Mouse (Mus musculus) hindbrain, postnatal 0 days (tissue): Measurements from ENCODE around the gene Myl3. TPM values are rescaled to one million over a fixed set of nuclear protein-coding genes. Genes with fewer than 3 reads are reported as not detected.
A peak's percentile ranks its signal among the peaks of the same experiment; 100 is the strongest.

ENCODE experiments used
- ATAC-seq: fragments of 200-750 bp; cut with Nextera tagmentation; 2 replicates; pipeline ENCODE4 v1.8.0; 2017; ENCODE audit warnings: mild to moderate bottlenecking, moderate TSS enrichment, moderate library complexity
- DNase-seq: peaks from one replicate; pipeline ENCODE4 v3.0.0-alpha.2; 2015; ENCODE audit warnings: low spot score
- H3K27ac ChIP-seq: fragments of 300-500 bp; sonication (generic); 2 replicates; pipeline ENCODE4 v1.5.1; 2014; ENCODE audit warnings: mild to moderate bottlenecking
- H3K27me3 ChIP-seq: fragments of 300-500 bp; sonication (generic); 2 replicates; pipeline ENCODE4 v1.6.1; 2014; ENCODE audit warnings: low read length, mixed read lengths; ENCODE audit not compliant: insufficient read depth
- H3K36me3 ChIP-seq: fragments of 300-500 bp; sonication (generic); 2 replicates; pipeline ENCODE4 v1.6.1; 2014; ENCODE audit warnings: low read length, mixed read lengths; ENCODE audit not compliant: insufficient read depth
- H3K4me1 ChIP-seq: fragments of 300-500 bp; sonication (generic); 2 replicates; pipeline ENCODE4 v1.6.1; 2014; ENCODE audit warnings: antibody characterized with exemption, low read length, mixed read lengths; ENCODE audit not compliant: insufficient read depth
- H3K4me2 ChIP-seq: fragments of 300-500 bp; sonication (generic); 2 replicates; pipeline ENCODE4 v1.6.1; 2014; ENCODE audit warnings: low read depth, mild to moderate bottlenecking, low read length, moderate library complexity, mixed read lengths
- H3K4me3 ChIP-seq: fragments of 300-500 bp; sonication (generic); 2 replicates; pipeline ENCODE4 v1.5.1; 2014; ENCODE audit warnings: low read length
- H3K9ac ChIP-seq: fragments of 300-500 bp; sonication (generic); replicated peaks from 2 replicates; pipeline ENCODE4 v1.6.1; 2014; ENCODE audit warnings: mild to moderate bottlenecking, low read length, moderate library complexity, mixed read lengths
- H3K9me3 ChIP-seq: fragments of 300-500 bp; sonication (generic); 2 replicates; pipeline ENCODE4 v1.6.1; 2016; ENCODE audit warnings: low read length, mixed read lengths
- CTCF ChIP-seq: IDR thresholded peaks from 2 replicates; pipeline ENCODE4 v1.5.1; 2016; ENCODE audit warnings: antibody characterized with exemption, control low read depth, low read depth
- WGBS: fragments of 180-500 bp; shearing (Covaris S2); extraction: QIAGEN DNeasy Blood & Tissue Kit; methylation state at CpG from one replicate; pipeline ENCODE4 v1.1.7; 2014; 5-methylcytosine and 5-hydroxymethylcytosine counted together
- polyA plus RNA-seq: library from polyadenylated mRNA; unstranded; fragments of >200 nt; fragmentation: Nextera tagmentation; extraction: Ambion mirVana; gene quantifications from 2 replicates; pipeline ENCODE4 v1.2.1, GENCODE M21; 2015
- total RNA-seq: library from RNA; depleted of rRNA; stranded (reverse); fragments of >200 nt; gene quantifications from 2 replicates; pipeline ENCODE4 v1.2.3, GENCODE M21; 2014

Gene Myl3
- total and polyA plus RNA-seq, 2 experiments from 2014 or later = 0.65 TPM; not detected in 1

- no peaks in the 10 kb centered on the region for H3K27me3 ChIP-seq
- 88% methylated on average over 4 of the region's 4 CpGs for WGBS
- H3K9ac ChIP-seq = no peak overlapping the region
- ATAC-seq = no peak
- H3K9me3 ChIP-seq = no peaks in the 10 kb centered on the region
- no peak overlapping the region for H3K27ac ChIP-seq
- DNase-seq = no peak
- no peaks in the 10 kb centered on the region for H3K36me3 ChIP-seq
- no peak overlapping the region for H3K4me3 ChIP-seq
- no peak for TF ChIP-seq CTCF
- H3K4me2 ChIP-seq = no peak overlapping the region
- H3K4me1 ChIP-seq = 0 out of 2 replicates have a peak, but pooled peaks cover 1% of the 10 kb centered on the region
Measured at GRCm38 (mm10) chr9:110753773-110754172, 12.1 kb downstream of the Myl3 start.

GRCm38 (mm10) chr9:110757816-110758215 is 16.2 kb downstream of the Myl3 start:
- no peak for DNase-seq

GRCm38 (mm10) chr9:110758605-110759004 is 16.9 kb downstream of the Myl3 start:
- Histone ChIP-seq H3K4me3 (no peak overlapping the region), H3K36me3 (no peaks in the 10 kb centered on the region), H3K4me2 (no peak overlapping the region), H3K27me3 (no peaks in the 10 kb centered on the region), H3K9ac (no peak overlapping the region), H3K27ac (no peak overlapping the region), H3K9me3 (no peaks in the 10 kb centered on the region), H3K4me1 (0 out of 2 replicates have a peak, but pooled peaks cover 3% of the 10 kb centered on the region)
- DNase-seq (peak; percentile 42), ATAC-seq (peak; percentile 78)
- TF ChIP-seq CTCF = no peak
- WGBS = 50% methylated on average over 8 of the region's 8 CpGs

More at GRCm38 (mm10) chr9:110757816-110758215, 16.2 kb downstream of the Myl3 start:
- 0 out of 2 replicates have a peak, but pooled peaks cover 3% of the 10 kb centered on the region for H3K4me1 ChIP-seq
- no peaks in the 10 kb centered on the region for H3K27me3 ChIP-seq
- no peak for ATAC-seq
- H3K27ac ChIP-seq = no peak overlapping the region
- no peak overlapping the region for H3K4me3 ChIP-seq
- H3K4me2 ChIP-seq = no peak overlapping the region
- WGBS = 78% methylated on average over 5 of the region's 5 CpGs
- H3K36me3 ChIP-seq = no peaks in the 10 kb centered on the region
- H3K9me3 ChIP-seq = no peaks in the 10 kb centered on the region
- H3K9ac ChIP-seq = no peak overlapping the region
- no peak for TF ChIP-seq CTCF

- no peak overlapping the region for H3K27ac ChIP-seq
- H3K36me3 ChIP-seq = no peaks in the 10 kb centered on the region
- no peak for ATAC-seq
- no peaks in the 10 kb centered on the region for H3K27me3 ChIP-seq
- 74% methylated on average over 2 of the region's 2 CpGs for WGBS
- H3K9ac ChIP-seq = no peak overlapping the region
- H3K4me1 ChIP-seq = 0 out of 2 replicates have a peak, but pooled peaks cover 3% of the 10 kb centered on the region
- H3K9me3 ChIP-seq = no peaks in the 10 kb centered on the region
- DNase-seq = peak; percentile 47
- no peak overlapping the region for H3K4me2 ChIP-seq
- H3K4me3 ChIP-seq = no peak overlapping the region
- peak; percentile 64 for TF ChIP-seq CTCF
Measured at GRCm38 (mm10) chr9:110759265-110759664, 17.6 kb downstream of the Myl3 start.

GRCm38 (mm10) chr9:110760886-110761285 is 19.2 kb downstream of the Myl3 start:
- H3K4me1 ChIP-seq = 0 out of 2 replicates have a peak, but pooled peaks cover 3% of the 10 kb centered on the region
- H3K4me3 ChIP-seq = no peak overlapping the region
- no peak overlapping the region for H3K4me2 ChIP-seq
- no peak for ATAC-seq
- no peaks in the 10 kb centered on the region for H3K9me3 ChIP-seq
- WGBS = 75% methylated on average over 8 of the region's 8 CpGs
- DNase-seq = no peak
- H3K27ac ChIP-seq = no peak overlapping the region
- H3K36me3 ChIP-seq = no peaks in the 10 kb centered on the region
- no peak for TF ChIP-seq CTCF
- H3K27me3 ChIP-seq = no peaks in the 10 kb centered on the region
- H3K9ac ChIP-seq = no peak overlapping the region

GRCm38 (mm10) chr9:110762763-110763162 is 21.1 kb downstream of the Myl3 start:
- no peaks in the 10 kb centered on the region for H3K9me3 ChIP-seq
- H3K27ac ChIP-seq = no peak overlapping the region
- WGBS = 75% methylated on average over 10 of the region's 10 CpGs

GRCm38 (mm10) chr9:110763405-110763804 is 21.7 kb downstream of the Myl3 start:
- Histone ChIP-seq H3K4me1 (0 out of 2 replicates have a peak, but pooled peaks cover 3% of the 10 kb centered on the region), H3K9me3 (no peaks in the 10 kb centered on the region), H3K27me3 (no peaks in the 10 kb centered on the region), H3K4me3 (no peak overlapping the region), H3K4me2 (no peak overlapping the region), H3K27ac (no peak overlapping the region), H3K36me3 (no peaks in the 10 kb centered on the region), H3K9ac (no peak overlapping the region)
- ATAC-seq = no peak
- 74% methylated on average over 2 of the region's 2 CpGs for WGBS
- no peak for TF ChIP-seq CTCF
- no peak for DNase-seq

More at GRCm38 (mm10) chr9:110762763-110763162, 21.1 kb downstream of the Myl3 start:
- no peaks in the 10 kb centered on the region for H3K36me3 ChIP-seq
- no peak for DNase-seq
- no peak overlapping the region for H3K9ac ChIP-seq
- no peak overlapping the region for H3K4me2 ChIP-seq
- 0 out of 2 replicates have a peak, but pooled peaks cover 3% of the 10 kb centered on the region for H3K4me1 ChIP-seq
- H3K4me3 ChIP-seq = no peak overlapping the region
- no peak for TF ChIP-seq CTCF
- H3K27me3 ChIP-seq = no peaks in the 10 kb centered on the region
- no peak for ATAC-seq
